Mouse (Mus musculus) neutrophil, adult 5-6 weeks (primary cell): Measurements from ENCODE around the gene Tnfrsf1a. TPM values are rescaled to one million over a fixed set of nuclear protein-coding genes. Genes with fewer than 3 reads are reported as not detected.

Experiments used
- ATAC-seq: fragments of 151-379, 151-347 bp; 2 replicates; pipeline ENCODE4 v1.8.0; 2017; ENCODE audit warnings: mild to moderate bottlenecking, moderate TSS enrichment; ENCODE audit not compliant: insufficient number of reproducible peaks, poor library complexity, low FRiP score, severe bottlenecking; ENCODE audit errors: extremely low read depth
- total RNA-seq: library from RNA; stranded (forward); fragments of 200-1000 nt; gene quantifications from 2 replicates; pipeline ENCODE4 v1.2.3, GENCODE M21; 2017

Gene Tnfrsf1a
- total RNA-seq, 1 experiment from 2014 or later: 202 TPM

DNA sequence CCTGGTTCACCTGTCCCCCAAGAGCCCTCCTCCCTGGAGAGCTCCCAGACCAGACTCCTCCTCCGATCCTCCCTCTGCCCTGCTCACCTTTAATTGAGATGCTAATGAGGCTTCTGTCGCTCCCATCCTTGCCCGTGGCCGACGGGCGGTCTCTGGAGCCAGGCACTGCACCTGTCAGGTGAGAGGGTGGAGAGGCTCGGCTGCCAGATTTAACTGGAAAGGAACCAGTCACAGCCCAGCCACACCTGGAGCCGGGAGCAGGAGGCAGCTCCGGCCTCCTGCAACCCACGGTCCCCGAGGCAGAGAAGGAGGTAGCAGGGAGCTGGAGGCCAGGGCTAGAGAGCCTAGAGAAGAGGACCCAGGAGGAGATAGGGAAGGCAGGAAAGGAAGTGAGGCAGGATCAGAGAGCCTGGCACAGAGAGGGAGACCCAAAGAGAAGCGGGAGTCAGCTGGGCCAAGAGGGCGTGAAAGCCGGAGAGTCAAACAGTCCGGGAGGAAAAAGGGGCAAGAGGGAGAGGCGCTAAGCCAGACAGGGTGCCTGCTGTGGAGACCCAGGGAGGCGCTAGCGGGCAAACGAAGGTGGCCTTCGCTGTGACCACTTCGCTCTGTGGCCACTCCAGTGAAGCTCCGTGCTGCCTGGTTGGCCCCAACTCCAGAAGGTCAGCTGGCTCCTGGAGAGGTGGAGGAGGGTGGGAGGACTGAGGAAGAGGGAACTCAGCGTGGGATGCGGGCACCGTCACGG lies 27.9 kb upstream of the Tnfrsf1a start:
- no peak for ATAC-seq

DNA sequence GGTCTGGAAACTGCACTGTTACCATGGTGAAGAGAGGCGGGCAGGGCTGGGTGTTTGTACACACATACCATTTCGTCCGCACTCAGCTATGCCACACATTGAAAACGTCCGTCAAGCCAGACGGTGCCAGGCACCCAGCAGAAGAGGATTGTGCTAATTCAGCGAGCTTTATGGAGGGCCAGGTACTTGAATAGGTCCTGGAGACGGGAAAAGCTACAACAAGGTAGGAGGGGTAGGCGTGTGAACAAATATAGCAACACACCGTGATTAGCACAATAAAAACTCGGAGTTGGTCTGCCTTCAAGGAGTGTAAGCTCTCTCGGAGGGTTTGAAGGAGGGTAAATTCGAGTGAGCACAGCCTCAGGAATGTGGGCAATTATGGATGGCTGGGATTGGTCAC lies 26.4 kb upstream of the Tnfrsf1a start:
- ATAC-seq: no peak

DNA sequence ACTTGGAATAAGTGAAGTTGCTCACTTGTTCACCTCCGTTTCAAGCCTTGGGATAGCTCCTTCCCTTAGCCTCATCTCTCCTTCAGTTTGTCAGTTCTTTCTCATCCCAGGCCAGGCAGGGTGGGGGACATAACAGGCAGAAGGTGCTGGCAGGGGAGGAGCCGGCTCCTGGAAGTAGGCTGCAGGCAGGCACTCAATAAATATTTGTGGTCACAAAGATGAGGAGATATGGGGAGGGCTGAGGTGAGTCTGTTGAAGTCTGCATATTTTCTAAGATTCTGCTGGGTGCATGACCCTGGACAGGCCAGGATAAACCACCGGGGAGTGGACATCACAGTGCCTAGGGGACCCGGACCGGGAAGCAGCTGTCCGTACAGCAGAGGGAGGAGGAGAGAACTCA lies 25.6 kb upstream of the Tnfrsf1a start:
- ATAC-seq: no peak

DNA sequence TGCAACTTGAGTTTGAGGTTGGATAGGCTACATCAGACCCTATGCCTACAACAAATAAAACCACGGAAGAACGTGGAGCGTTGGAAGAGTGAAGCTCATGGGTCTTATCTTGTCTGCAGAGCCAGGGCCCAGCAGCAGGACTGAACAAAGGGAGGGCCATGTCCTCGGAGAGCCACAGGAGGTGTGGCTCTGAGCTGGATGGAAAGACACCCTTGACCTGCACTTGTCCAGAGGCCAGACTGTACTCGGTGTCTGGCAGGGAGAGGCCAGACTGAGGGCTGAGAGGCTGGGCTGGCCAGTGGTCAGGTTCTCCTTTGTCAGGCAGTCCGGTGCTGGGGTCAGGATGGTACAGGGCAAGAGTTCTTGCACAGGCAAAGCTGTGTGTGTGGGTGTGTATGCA lies 23.8 kb upstream of the Tnfrsf1a start:
- ATAC-seq: no peak

DNA sequence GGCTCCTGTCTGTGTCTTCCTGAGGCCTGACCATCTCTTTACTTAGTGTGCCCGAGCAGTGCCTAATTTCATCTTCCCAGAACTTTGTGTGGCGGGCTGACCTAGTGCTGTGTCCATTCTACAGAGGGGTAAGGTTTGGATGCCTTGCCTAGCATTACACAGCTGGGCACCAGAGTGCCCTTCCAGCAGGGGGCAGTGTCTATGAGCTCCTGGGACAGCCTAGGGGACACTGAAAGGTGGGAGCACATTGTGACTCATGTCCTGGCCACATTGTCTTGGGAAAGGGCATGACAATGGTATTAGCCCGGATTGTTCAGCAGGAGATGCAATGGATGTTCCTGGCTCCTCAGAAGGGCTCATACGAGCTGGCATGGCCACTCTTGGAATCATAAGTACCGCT lies 20.9 kb upstream of the Tnfrsf1a start:
- peak; percentile 50; the same call in 1 of the 2 replicates for ATAC-seq

DNA sequence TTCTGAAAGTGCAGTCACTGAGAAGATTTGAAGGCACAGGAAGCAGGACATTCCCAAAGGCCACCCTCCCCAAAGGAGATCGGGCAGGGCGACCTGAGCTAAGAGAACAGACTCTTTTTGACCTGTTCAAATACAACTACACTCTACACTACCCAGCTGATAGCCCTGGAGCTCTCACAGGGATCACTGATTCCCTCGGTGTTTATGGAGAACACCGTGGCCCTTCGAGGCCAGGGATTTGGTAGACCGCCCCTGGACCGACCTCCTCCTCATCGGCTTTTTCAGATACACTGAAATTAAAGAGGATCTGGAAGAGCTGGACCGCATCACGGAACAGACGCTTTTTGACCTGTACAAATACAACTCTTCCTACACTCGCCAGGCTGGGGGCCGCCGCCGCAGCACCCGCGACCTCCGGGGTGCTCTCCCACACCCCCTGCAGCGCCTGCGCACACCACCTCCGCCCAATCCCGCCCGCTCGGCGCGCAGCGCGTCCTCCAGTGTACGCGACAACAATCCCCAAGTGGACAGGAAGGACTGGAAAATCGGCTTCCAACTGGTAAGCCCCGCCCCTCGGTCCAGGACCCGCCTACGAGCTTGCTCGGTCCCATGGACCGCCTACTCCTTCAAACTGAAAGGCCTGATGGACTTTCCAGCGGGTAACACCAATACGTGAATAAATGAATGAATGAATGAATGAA lies 18.4 kb upstream of the Tnfrsf1a start:
- no peak for ATAC-seq

DNA sequence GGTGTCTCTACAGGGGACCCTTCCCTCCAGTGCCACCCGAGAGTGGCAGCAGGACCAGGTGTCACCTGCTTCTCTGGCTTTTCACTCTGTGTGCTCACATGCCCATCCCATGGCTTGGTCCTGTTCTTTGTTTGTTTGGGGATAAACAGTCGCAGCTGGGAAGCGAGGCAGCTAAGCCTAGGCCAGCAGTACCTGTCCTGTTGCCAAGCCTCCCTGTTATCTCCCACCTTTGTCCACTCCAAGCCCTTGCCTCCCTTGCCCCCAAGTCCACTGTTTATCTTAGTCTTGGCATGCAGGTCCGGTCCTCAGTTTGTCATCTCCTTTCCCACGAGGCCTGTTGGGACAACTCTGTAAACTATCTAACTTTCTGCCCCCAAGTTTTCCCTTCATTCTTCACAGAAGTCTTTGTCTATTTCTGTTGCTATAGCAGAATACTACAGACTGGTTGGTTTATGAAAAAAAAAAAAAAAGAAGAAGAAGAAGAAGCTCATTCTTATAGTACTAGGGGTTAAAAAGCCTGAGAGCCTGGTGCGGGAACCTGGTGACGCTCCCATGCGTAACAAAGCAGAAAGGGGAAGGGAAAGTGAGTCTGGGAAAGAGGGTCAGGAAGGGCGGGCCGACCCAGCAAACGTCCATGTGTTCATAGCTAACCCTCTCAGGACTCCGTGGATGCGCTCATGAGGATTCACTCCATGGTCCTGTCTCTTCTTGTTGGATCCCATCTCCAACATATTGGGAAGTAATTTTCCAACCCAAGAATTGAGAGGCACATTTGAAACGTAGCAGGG lies 15.9 kb upstream of the Tnfrsf1a start:
- 0 out of 2 replicates have a peak, but pooled peaks have one; percentile 21 for ATAC-seq

DNA sequence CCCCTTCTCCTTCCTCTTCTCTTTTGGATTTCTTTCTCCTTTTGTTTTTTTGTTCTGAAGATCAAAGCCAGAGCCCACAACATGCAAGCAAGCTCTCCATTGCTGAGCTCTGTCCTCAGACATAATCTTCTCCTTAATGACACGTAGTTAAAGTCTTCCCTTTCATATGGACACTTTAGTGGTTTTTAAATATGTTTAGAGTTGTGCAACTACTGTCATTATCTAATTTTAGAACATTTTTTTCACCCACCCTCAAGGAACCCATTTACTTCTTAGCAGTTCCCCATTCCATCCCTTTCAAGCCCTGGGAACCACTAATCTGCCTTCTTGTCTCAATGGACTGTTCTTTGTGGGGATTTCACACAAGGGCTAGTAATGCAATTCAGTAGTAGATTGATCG lies 14.8 kb upstream of the Tnfrsf1a start:
- ATAC-seq: no peak

DNA sequence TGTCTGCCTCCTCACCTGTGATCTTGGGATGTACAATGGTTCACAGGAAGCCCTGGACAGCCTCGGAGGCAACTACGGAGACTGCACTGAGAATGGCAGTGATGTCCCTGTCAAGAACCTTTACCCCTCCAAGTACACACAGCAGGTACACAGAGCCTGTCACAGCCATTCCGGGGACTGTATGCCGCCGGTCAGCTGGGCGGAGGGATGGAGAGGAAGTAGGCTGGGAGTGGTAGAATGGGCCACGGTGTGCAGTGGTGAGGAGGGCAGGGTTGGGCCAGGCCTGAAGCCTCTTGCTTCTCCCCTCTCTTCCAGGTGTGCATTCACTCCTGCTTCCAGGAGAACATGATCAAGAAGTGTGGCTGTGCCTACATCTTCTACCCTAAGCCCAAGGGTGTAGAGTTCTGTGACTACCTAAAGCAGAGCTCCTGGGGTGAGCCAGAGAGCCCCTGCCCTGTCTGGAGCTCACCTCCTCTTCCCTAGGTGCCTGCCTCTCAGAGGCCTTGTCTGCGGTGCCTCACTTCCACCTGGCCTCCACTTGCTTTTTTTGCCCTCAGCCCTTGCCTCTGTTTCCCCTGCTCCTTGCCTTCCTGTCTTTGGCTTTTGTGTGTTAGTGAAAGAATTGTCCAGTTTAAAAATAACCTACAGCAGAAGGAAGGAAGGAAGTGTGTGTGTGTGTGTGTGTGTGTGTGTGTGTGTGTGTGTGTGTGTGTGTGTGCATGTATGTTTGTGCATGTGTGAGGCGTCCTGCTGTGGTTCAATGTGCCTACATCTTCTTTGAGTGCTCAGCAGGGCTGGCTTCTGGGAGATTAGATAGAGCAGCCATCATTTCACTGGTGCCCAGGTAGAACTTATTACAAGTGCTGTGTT lies 10.1 kb upstream of the Tnfrsf1a start:
- no peak for ATAC-seq

DNA sequence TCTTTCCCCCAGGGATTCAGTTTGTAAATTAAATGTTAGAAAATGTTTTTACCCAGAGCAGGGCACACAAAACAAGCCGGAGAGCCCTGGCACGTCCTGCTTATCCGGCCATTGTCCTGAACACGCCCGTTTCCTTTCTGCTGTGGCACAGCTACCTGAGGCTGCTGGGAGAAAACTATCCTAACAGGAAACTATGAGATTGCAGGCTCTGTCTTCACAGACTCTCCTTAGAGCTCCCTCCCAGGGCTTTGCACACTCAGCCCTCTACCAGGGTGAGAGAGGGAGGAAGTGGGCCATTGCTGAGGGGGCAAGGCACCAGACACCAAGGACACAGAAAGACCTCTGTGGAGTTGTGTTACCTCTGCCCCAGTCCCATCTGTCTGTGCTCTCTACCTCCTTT lies 8.9 kb upstream of the Tnfrsf1a start:
- ATAC-seq: no peak

DNA sequence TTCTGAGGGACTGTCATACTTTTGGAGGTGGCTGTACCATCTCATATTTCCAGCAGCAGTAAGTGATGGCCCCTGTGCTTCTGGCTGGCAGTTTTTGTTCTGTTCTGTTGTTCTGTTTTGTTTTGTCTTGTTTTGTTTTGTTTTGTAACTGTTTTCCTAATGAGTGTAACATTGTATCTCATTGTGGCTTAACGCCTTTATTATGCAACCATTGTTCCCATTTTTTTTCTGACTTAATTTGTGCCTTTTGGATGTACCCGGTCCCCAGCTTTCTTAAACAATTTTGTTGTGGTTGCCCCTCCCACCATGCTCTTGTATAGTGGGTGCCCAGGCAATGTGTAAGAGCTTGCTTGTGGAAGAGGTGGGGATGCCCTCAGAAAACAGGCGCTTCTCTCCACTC lies 7.0 kb upstream of the Tnfrsf1a start:
- no peak for ATAC-seq

DNA sequence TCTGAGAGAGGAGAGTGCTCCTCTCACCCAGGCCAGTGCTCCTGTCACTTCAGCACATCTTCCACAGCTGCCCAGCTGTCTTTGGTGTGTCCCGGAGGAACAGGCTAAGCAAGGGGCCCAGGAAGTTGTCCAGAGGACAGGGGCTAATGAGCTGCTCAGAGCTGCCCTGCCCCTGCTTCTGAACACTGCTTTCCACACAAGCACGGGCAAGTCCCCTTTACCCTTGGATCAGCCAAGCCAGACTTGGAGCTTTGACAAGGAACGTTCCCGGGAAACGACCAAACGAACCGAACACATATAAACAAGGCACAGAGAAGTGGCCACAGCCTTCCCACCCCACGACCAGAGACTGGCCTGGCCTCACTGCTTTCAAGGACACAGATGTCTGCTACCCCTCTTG lies 5.1 kb upstream of the Tnfrsf1a start:
- ATAC-seq: no peak

DNA sequence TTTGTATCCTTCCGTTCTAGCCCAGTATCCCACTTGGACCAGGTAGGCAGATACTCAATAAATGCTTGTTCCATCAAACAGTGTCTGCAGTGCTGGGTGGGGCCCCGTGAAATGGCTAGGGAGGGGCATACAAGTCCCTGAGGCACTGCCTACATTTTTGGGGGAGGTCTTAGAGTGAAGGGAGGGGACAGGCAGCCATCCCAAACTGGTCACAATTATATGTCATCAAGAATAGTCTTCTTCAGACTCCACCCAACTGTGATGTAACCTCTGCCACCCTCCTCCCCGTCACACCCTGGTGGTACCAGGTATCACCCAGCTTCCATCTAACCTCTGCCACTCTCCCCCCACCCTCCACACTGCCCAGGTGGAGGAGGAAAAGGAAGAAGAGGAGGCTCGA lies 4.3 kb upstream of the Tnfrsf1a start:
- ATAC-seq: peak; percentile 73

DNA sequence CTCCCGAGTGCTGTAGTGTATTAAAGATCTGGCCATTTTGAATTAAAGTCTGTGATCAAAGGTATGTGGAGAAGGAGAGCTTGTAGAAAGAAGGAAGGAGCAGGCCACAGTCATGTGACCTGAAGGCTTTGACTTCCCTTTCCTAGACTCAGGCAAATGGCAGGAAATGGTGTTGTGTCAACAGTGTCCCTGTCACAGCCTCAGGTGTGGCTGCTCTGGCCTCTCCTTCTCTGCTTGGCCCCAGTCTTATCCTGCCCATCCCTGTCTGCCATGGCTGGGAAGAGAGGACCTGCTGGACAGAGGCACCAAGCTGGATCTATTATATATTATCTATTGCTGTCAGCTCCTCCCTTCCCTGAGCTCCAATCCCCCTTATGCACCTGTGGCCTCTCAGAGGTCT lies 3.5 kb upstream of the Tnfrsf1a start:
- ATAC-seq: peak; percentile 53

DNA sequence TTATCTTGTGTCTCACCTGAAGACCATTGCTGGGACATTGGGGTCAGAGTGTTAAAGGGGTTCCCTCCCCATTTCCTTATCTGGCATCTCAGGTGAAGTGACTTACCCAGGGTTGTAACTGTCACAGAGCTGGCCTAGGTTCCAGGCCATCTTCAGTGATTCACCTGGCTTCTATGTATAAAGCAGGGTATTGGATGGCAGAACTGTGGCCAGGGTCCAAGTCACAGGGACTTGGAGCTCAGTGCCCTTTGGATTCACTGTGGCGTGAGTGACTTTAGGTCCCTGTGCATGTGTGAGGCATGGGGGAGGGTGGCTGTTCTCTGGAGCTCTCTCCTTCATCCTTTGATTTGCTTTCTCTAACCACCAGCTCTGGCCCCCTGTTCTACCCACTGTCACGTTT lies 3.1 kb upstream of the Tnfrsf1a start:
- ATAC-seq: no peak

DNA sequence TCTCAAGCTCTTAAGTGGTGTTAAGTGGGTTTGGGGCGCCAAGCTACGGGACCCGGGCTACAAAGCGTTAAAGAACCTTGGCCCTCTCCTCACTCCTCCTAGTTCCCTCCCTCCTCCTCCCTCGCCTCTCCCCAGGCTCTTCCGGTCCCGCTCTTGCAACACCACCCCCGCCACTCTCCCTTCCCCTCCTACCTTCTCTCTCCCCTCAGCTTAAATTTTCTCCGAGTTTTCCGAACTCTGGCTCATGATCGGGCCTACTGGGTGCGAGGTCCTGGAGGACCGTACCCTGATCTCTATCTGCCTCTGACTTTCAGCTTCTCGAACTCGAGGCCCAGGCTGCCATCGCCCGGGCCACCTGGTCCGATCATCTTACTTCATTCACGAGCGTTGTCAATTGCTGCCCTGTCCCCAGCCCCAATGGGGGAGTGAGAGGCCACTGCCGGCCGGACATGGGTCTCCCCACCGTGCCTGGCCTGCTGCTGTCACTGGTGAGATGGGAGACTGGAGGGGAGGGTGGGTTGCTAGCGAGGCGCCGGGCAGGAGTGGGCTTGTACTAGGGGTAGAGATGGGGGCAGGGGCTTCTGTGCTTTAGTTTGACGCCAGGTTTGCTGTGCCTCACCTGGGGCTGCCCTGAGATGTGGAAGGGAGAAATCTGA lies 541 bp downstream of the Tnfrsf1a start:
- ATAC-seq: peak; percentile 56

DNA sequence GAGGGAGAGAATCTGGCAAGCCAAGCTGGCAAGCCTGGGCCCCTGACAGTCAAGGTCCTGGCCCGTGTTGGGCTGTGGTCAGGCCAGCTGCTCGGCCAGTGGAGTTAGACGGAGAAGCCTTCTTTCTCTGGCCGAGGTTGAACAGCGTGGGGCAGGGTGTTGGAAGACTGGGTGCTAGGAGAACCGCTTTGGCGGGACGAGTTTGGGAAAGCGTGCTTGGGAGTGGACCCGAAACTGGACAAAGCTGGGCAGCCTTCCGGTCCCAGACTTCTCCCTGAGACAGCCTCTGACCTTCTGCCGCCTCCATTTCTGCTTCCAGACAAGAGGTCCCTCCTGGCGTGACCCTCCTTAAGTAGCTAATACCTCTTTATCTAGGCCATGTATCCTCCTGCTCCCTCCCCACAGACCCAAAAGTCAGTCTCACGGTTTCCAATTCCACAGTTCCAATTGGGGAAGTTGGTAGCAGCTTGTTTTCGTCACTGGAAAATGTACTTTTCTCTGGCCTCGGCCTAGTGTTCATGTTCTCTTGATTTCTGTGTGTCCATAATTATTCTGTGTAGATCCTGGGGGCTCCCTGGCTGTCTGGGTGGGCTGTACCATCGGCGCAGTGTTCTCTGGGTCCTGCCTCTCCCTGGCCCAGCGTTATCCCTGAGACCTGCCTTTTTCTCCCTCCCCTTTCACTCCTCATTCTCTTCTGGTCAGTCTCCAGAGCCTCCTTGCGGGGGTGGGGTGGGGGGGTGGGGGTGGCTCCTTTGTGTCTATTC lies 1.3 kb downstream of the Tnfrsf1a start:
- peak; percentile 11; the same call in 1 of the 2 replicates for ATAC-seq

DNA sequence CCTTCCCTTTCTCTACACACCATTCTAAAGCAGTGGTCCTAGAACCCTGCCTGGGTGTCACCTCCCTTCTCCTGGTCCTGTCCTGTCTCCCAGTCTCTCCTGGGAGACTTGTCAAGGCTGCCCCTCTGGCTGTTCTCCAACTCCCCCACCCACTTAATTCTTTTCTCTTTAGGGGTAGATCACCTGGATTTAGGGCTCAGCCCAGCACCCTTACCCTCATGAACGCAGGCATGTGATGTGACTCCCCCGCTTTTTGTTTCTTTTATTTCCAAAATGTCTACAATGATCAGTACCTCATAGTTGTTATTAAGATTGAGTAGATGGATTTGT lies 1.8 kb downstream of the Tnfrsf1a start:
- ATAC-seq: no peak
